ENCODE assay signal across 8 mouse cellular contexts in genomic region chr16:4938989-4939388, GRCm38 (mm10). TPM values are rescaled to one million over a fixed set of nuclear protein-coding genes. Genes with fewer than 3 reads are reported as not detected.
DNase-seq lines count a peak whose midpoint lies in the region; ATAC-seq and TF ChIP-seq lines count a peak whose summit lies in the region.

No protein-coding gene starts in this region.

- peak; percentile 93 for ATAC-seq in embryonic facial prominence, embryonic 15.5 days (ENCODE audit: insufficient number of reproducible peaks, low FRiP score, low TSS enrichment, low read depth)
- ATAC-seq in kidney, embryonic 14.5 days (ENCODE audit: low FRiP score, low TSS enrichment) = peak; percentile 94
- peak; percentile 92 for ATAC-seq in limb, embryonic 15.5 days (ENCODE audit: insufficient number of reproducible peaks, low FRiP score, low TSS enrichment, low read depth)

- H3K4me1 ChIP-seq in bone marrow, adult 2 months (ENCODE audit: control insufficient read depth, insufficient read depth, low read length) = peaks cover 5% of the 10 kb centered on the region
- peaks cover 24% of the 10 kb centered on the region for H3K4me1 ChIP-seq in embryonic facial prominence, embryonic 15.5 days
- H3K4me1 ChIP-seq in kidney, embryonic 14.5 days (ENCODE audit: control insufficient read depth, insufficient read depth, low read length) = peaks cover 5% of the 10 kb centered on the region; the same call in 1 of the 2 replicates
- H3K4me1 ChIP-seq in limb, embryonic 15.5 days = peaks cover 18% of the 10 kb centered on the region

- peak overlapping the region; percentile 79 for H3K4me2 ChIP-seq in embryonic facial prominence, embryonic 15.5 days (replicated peaks)
- H3K4me2 ChIP-seq in kidney, embryonic 14.5 days (replicated peaks; ENCODE audit: low read depth, low read length) = peak overlapping the region; percentile 78
- peak overlapping the region; percentile 82 for H3K4me2 ChIP-seq in limb, embryonic 15.5 days

- peak; percentile 82; the same call in 1 of the 2 replicates for TF ChIP-seq POLR2A in bone marrow, adult 2 months (IDR thresholded peaks at IDR 0.05; ENCODE audit: borderline replicate concordance, control insufficient read depth, low read depth, low read length)

- peak overlapping the region; percentile 34; the same call in 1 of the 2 replicates for H3K27ac ChIP-seq in bone marrow, adult 2 months (ENCODE audit: control insufficient read depth, insufficient read depth, low read depth, low read length, poor library complexity)
- peak overlapping the region; percentile 91 for H3K27ac ChIP-seq in embryonic facial prominence, embryonic 15.5 days (replicated peaks)
- H3K27ac ChIP-seq in kidney, embryonic 14.5 days (ENCODE audit: low read depth, low read length) = peak overlapping the region; percentile 79
- H3K27ac ChIP-seq in limb, embryonic 15.5 days = peak overlapping the region; percentile 91

- H3K4me3 ChIP-seq in bone marrow, adult 2 months (replicated peaks; ENCODE audit: control insufficient read depth, low read depth, low read length) = peak overlapping the region; percentile 87
- H3K4me3 ChIP-seq in embryonic facial prominence, embryonic 15.5 days (replicated peaks) = peak overlapping the region; percentile 95
- peak overlapping the region; percentile 84 for H3K4me3 ChIP-seq in kidney, embryonic 14.5 days (ENCODE audit: low read length)
- peak overlapping the region; percentile 92 for H3K4me3 ChIP-seq in limb, embryonic 15.5 days

- no peak for TF ChIP-seq CTCF in bone marrow, adult 2 months (IDR thresholded peaks at IDR 0.05; ENCODE audit: control insufficient read depth, insufficient read depth, low read length)

- no peaks in the 10 kb centered on the region for H3K27me3 ChIP-seq in embryonic facial prominence, embryonic 15.5 days
- no peaks in the 10 kb centered on the region for H3K27me3 ChIP-seq in kidney, embryonic 14.5 days (ENCODE audit: control insufficient read depth, insufficient read depth, low read length)
- no peaks in the 10 kb centered on the region for H3K27me3 ChIP-seq in limb, embryonic 15.5 days

- H3K9me3 ChIP-seq in embryonic facial prominence, embryonic 15.5 days (replicated peaks) = no peaks in the 10 kb centered on the region
- no peaks in the 10 kb centered on the region for H3K9me3 ChIP-seq in kidney, embryonic 14.5 days (ENCODE audit: control insufficient read depth, low read length)
- H3K9me3 ChIP-seq in limb, embryonic 15.5 days = no peaks in the 10 kb centered on the region

- H3K9ac ChIP-seq in embryonic facial prominence, embryonic 15.5 days = peak overlapping the region; percentile 99
- H3K9ac ChIP-seq in kidney, embryonic 14.5 days (ENCODE audit: low read depth, low read length) = peak overlapping the region; percentile 91
- peak overlapping the region; percentile 95 for H3K9ac ChIP-seq in limb, embryonic 15.5 days

- WGBS in bone marrow, adult 2 months = under 1% methylated on average over 28 of the region's 28 CpGs
- WGBS in embryonic facial prominence, embryonic 15.5 days = under 1% methylated on average over 28 of the region's 28 CpGs
- under 1% methylated on average over 28 of the region's 28 CpGs for WGBS in kidney, embryonic 14.5 days
- WGBS in limb, embryonic 15.5 days = 1% methylated on average over 28 of the region's 28 CpGs

- H3K36me3 ChIP-seq in embryonic facial prominence, embryonic 15.5 days = peaks cover 77% of the 10 kb centered on the region
- peaks cover 77% of the 10 kb centered on the region for H3K36me3 ChIP-seq in kidney, embryonic 14.5 days (ENCODE audit: control insufficient read depth, insufficient read depth, low read length)
- peaks cover 81% of the 10 kb centered on the region for H3K36me3 ChIP-seq in limb, embryonic 15.5 days

- peak; percentile 98 for DNase-seq in 3T3-L1 (ENCODE audit: low read depth, low spot score)
- DNase-seq in heart, adult 9 months (ENCODE audit: low spot score in 2 of 2) = peak; percentile 94 to 96
- DNase-seq in monocyte, adult 2 months (ENCODE audit: low read depth in 1 of 2, low spot score in 2 of 2) = peak; percentile 78 to 89
- peak; percentile 95 to 97 for DNase-seq in spleen, postnatal 36 days (ENCODE audit: low spot score in 2 of 2)

RNA-seq across cellular contexts. Expression of gene Nudt16l1, which starts 0.4 kb away (rescaled TPM):
- 30.5 and 49.4 TPM in 2 replicates for polyA plus RNA-seq in bone marrow, adult 2 months (2011; ENCODE audit: insufficient read depth, insufficient read length, low replicate concordance, missing spikeins)
- polyA plus RNA-seq in embryonic facial prominence, embryonic 15.5 days (2015; fragmentation: Nextera tagmentation; extraction: Ambion mirVana) = 156 and 161 TPM in 2 replicates
- polyA plus RNA-seq in kidney, embryonic 14.5 days (2014; fragmentation: Nextera tagmentation; extraction: Ambion mirVana) = 153 and 160 TPM in 2 replicates
- polyA plus RNA-seq in limb, embryonic 15.5 days (2015; fragmentation: Nextera tagmentation; extraction: Ambion mirVana) = 147 and 151 TPM in 2 replicates

RNA-seq across cellular contexts. Expression of gene Anks3, which starts 25.0 kb away (rescaled TPM):
- 19.9 and 45.4 TPM in 2 replicates for polyA plus RNA-seq in bone marrow, adult 2 months (2011; ENCODE audit: insufficient read depth, insufficient read length, low replicate concordance, missing spikeins)
- polyA plus RNA-seq in embryonic facial prominence, embryonic 15.5 days (2015; fragmentation: Nextera tagmentation; extraction: Ambion mirVana) = 64.7 and 72.8 TPM in 2 replicates
- polyA plus RNA-seq in kidney, embryonic 14.5 days (2014; fragmentation: Nextera tagmentation; extraction: Ambion mirVana) = 45.6 and 61.3 TPM in 2 replicates
- 63.2 and 67.3 TPM in 2 replicates for polyA plus RNA-seq in limb, embryonic 15.5 days (2015; fragmentation: Nextera tagmentation; extraction: Ambion mirVana)

RNA-seq across cellular contexts. Expression of gene Mgrn1, which starts 52.9 kb away (rescaled TPM):
- 12.9 and 22.1 TPM in 2 replicates for polyA plus RNA-seq in bone marrow, adult 2 months (2011; ENCODE audit: insufficient read depth, insufficient read length, low replicate concordance, missing spikeins)
- polyA plus RNA-seq in embryonic facial prominence, embryonic 15.5 days (2015; fragmentation: Nextera tagmentation; extraction: Ambion mirVana) = 84.1 and 87.0 TPM in 2 replicates
- 54.0 and 89.2 TPM in 2 replicates for polyA plus RNA-seq in kidney, embryonic 14.5 days (2014; fragmentation: Nextera tagmentation; extraction: Ambion mirVana)
- polyA plus RNA-seq in limb, embryonic 15.5 days (2015; fragmentation: Nextera tagmentation; extraction: Ambion mirVana) = 85.9 and 89.9 TPM in 2 replicates

RNA-seq across cellular contexts. Expression of gene Sept12, which starts 58.7 kb away (rescaled TPM):
- not detected in 2 replicates for polyA plus RNA-seq in bone marrow, adult 2 months (2011; ENCODE audit: insufficient read depth, insufficient read length, low replicate concordance, missing spikeins)
- polyA plus RNA-seq in embryonic facial prominence, embryonic 15.5 days (2015; fragmentation: Nextera tagmentation; extraction: Ambion mirVana) = not detected in 2 replicates
- polyA plus RNA-seq in kidney, embryonic 14.5 days (2014; fragmentation: Nextera tagmentation; extraction: Ambion mirVana) = 0.11 TPM in 1 of 2 replicates, not detected in the other
- not detected in 2 replicates for polyA plus RNA-seq in limb, embryonic 15.5 days (2015; fragmentation: Nextera tagmentation; extraction: Ambion mirVana)

RNA-seq across cellular contexts. Expression of gene Ubald1, which starts 58.9 kb away (rescaled TPM):
- 19.4 and 38.1 TPM in 2 replicates for polyA plus RNA-seq in bone marrow, adult 2 months (2011; ENCODE audit: insufficient read depth, insufficient read length, low replicate concordance, missing spikeins)
- polyA plus RNA-seq in embryonic facial prominence, embryonic 15.5 days (2015; fragmentation: Nextera tagmentation; extraction: Ambion mirVana) = 43.8 and 51.3 TPM in 2 replicates
- 37.2 and 39.7 TPM in 2 replicates for polyA plus RNA-seq in kidney, embryonic 14.5 days (2014; fragmentation: Nextera tagmentation; extraction: Ambion mirVana)
- polyA plus RNA-seq in limb, embryonic 15.5 days (2015; fragmentation: Nextera tagmentation; extraction: Ambion mirVana) = 43.4 and 49.3 TPM in 2 replicates

Comparison
In these comparisons a context has a peak if more than half of its experiments do, and no peak if none do; other contexts are left out.
1. Peak in every context shown above with its lines: DNase-seq, ATAC-seq, H3K4me3 ChIP-seq and H3K27ac ChIP-seq.
2. H3K27ac ChIP-seq: peak in every context shown above with its lines; median percentile 91 in embryonic facial prominence, embryonic 15.5 days; 91 in limb, embryonic 15.5 days; 79 in kidney, embryonic 14.5 days; 34 in bone marrow, adult 2 months.